Mouse (Mus musculus) brain, embryonic 14.5 days (tissue): ENCODE results near the gene Ttll6. TPM values are rescaled to one million over a fixed set of nuclear protein-coding genes. Genes with fewer than 3 reads are reported as not detected.

Experiments used
- DNase-seq: peaks from one replicate; pipeline ENCODE4 v3.0.0-alpha.2; 2011; ENCODE audit warnings: low read depth
- CTCF ChIP-seq: fragments of 200-500 bp; IDR thresholded peaks from 2 replicates; pipeline ENCODE4 v1.5.1; 2012; ENCODE audit warnings: inconsistent platforms, mild to moderate bottlenecking, moderate library complexity, borderline replicate concordance; ENCODE audit not compliant: insufficient read depth, insufficient read length; ENCODE audit errors: extremely low read depth
- POLR2A ChIP-seq: fragments of 200-500 bp; IDR thresholded peaks from 2 replicates; pipeline ENCODE4 v1.6.1; 2012; ENCODE audit warnings: mild to moderate bottlenecking, inconsistent platforms, borderline replicate concordance; ENCODE audit not compliant: poor library complexity, insufficient read depth, insufficient read length, severe bottlenecking; ENCODE audit errors: extremely low read depth
- polyA plus RNA-seq: library from polyadenylated mRNA; depleted of rRNA; stranded (reverse); fragments of >200 nt; gene quantifications from 2 replicates; pipeline ENCODE4 v1.2.3, GENCODE M21; 2012

Ttll6 gene
- polyA plus RNA-seq, 1 experiment = 0.86 TPM

DNA sequence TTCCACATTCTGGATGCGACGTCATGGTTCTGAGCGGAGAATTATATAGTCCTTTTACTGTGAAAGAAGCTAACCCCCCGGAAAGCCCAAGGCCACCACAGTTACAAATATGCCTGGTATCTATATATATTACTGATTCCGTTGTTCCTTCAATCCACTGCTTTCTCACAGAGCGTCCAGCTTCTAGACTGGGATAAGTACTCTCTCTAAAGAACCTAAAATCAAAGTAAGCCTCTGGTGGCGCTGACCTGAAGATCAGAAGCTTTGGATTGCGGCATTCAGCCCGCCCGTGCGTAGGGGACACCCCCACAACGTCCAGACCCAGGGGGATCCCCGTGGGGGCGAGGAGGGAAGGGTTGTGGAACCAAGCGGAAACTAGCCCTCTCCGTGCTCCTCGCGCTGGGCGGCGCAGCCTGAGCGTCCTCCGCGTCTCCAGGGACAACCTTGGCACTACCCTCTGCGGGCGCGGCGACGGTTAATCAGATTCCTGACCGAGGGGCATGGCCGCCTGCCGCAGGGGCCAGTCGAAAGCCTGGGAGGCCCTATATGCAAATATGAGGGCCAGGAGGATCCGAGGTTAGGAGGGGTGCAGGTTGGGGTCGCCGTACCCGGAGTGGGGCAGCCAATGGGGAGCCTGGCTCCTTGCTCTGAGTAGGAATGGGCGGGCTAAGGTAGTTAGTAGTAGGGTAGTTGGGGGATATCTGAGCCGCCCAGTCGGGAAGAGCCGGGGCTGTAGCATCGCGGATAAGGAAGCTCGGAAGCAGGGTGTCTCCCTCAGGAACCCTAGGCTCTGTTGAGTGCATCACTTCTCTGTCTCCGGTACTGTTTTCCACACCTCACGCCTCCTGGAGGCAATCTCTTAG is 9.3 kb upstream of the Ttll6 start:
- TF ChIP-seq CTCF (no peak), POLR2A (no peak)
- peak; percentile 56 for DNase-seq

- TF ChIP-seq CTCF = no peak
- no peak for TF ChIP-seq POLR2A
- DNase-seq = no peak
Measured at GRCm38 (mm10) chr11:96130606-96131005, 3.0 kb upstream of the Ttll6 start.

DNA sequence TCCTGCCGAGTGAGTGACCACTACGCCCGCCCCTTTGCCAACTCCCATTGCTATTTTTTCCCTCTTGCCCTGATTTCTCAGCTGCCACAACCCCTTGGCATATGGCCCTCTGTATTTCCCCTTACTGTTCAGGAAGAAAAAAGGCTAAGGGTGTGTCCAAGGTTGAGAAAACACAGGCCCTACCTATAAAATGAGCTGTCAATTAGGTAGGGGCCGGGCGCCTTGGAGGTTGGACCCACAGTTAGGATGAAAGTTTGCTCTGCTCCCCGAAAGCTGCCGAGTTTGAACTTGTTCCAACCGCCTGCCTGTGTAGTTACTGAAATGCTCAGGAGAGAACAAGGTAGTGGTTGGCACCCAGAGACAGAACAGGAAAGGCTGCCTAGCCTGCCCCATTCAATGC is 2.3 kb downstream of the Ttll6 start:
- DNase-seq = no peak
- TF ChIP-seq CTCF (no peak), POLR2A (no peak)

DNA sequence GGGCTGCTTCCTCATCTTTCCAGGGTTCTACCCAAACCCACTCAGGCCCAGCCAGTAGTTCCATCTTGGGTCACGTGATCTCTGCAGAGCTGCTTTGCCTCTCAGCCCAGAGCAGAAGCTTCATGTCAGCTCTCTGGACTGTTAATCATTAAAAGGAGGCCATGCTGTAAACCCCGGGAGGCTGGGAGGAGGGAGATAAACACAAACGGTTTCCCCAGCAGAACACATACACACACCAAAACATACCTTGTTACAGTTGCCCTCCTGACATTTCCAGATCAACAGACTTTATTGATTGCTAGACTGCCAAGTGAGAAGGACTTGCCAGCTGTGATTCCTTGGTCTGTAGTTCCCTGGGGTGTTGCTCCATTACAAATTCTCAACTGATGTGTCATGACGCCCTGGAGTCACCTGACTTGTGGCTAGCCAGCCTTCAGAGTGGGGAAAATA is 7.2 kb downstream of the Ttll6 start:
- no peak for DNase-seq
- TF ChIP-seq CTCF = no peak

DNA sequence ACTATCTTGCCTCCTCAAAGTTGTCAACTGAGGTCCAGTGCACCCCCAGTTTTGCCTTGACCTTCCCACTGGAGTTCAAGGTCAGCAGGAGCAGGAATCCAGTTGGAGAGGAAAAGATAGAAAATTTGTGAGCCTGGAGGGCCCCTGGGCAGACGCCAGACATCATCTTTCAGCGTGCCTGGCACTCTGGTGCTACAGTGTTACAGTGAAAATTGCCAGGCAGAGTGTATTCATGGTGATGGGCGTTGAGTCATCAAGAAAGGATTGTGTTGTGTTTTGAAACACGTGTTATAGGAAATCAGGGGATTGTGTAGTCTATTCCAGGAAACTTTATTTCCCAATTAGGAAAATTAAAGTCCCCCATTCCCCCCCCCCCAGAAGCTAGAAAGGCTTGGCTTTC is 10.2 kb downstream of the Ttll6 start:
- TF ChIP-seq POLR2A (no peak), CTCF (no peak)
- DNase-seq = no peak

GRCm38 (mm10) chr11:96145622-96146270 is 12.2 kb downstream of the Ttll6 start:
- TF ChIP-seq CTCF = peak; percentile 81
- no peak for TF ChIP-seq POLR2A
- peak; percentile 81 for DNase-seq

- TF ChIP-seq POLR2A (no peak), CTCF (no peak)
- no peak for DNase-seq
Measured at GRCm38 (mm10) chr11:96147471-96147870, 13.9 kb downstream of the Ttll6 start.

- DNase-seq = no peak
- TF ChIP-seq POLR2A = no peak
- no peak for TF ChIP-seq CTCF
Measured at GRCm38 (mm10) chr11:96164769-96165168, 31.2 kb downstream of the Ttll6 start.

DNA sequence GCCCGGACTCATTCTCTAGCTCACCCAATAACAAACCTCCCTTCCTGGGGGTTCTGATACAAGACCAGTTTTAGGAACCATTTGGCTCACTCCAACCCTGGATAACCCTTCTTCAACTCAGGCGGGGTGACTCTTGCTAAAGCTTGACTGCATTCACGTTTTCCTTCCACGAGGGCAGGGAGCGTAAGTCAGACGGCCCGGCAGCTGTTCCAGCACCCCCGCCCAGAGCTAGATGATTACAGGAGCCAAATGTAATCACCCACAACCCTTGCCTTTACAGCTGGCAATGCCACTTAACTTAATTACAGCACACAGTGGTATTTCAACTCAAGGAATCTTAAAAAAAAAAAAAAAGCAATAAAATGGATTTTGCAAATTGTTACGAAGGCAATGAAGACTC is 34.5 kb downstream of the Ttll6 start:
- TF ChIP-seq POLR2A = no peak
- no peak for TF ChIP-seq CTCF
- DNase-seq = no peak

DNA sequence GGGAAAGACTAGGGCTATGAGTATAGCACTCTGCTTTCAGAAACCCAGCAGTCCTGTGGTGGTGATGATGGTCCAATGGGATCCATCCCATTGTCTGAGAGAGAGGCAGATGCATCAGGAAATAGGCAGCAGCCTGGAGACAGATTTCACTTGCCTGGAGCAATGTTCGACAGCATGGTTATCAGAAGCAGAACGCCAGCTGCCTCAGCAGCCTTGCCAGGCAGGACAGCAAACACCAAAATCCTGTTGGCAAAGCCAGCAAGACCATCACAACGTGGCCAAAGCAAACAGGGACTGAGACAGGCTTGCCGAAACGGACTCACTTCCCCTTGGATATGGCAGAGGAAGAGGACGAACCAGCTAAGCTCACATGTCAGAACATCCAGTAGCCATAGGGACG is 35.4 kb downstream of the Ttll6 start:
- TF ChIP-seq CTCF (no peak), POLR2A (no peak)
- peak; percentile 50 for DNase-seq

DNA sequence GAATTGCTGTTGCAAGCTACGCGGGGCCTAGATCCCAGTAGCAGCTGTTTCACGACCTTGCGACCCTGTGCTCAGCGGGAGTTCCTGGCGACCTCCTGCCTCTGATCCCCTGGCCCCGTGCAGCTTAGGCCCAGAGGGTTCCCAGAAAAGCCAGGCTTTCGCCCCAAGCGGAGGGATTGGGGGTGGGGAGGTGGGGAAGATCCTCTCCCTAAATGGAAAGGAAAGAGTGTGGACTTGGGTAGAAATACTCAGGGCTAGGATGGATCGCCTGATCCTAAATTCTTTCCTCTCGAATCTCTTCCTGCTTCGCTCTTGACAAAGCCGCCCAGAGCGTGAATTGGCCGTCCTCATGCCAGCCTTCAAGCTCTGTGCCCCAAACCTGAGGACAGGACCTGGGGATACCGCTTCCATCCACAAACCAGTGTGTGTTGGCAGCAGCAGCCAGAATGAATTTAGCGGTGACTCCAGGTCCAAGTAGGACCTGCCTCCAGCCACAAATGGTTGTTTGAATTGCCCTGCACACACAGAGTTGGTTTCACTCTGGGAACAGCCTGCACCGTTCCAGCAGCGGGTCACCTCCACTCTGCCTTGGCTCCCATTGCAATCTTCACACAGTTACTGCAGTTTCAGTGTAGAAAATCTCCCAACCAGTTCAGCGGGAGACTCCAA is 37.3 kb downstream of the Ttll6 start:
- TF ChIP-seq CTCF (no peak), POLR2A (no peak)
- no peak for DNase-seq

DNA sequence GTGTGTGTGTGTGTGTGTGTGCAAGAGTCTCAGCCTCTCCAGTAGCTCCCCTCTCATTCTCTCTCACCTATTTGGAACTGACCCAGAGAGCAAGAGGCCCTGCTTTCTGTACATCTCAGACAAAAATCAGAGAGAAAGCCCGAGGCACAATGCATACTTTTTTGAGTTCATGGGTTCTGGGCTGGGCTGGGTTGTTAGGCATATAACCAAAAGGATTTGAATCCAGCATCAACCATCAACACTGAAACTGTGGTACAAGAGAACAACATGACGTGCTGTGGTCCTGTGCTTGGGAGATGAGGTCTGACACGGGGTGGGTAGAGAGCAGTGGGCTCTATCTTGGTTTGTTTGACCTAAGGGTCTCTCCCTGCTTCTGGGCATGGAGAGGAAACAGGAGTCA is 38.0 kb downstream of the Ttll6 start:
- TF ChIP-seq POLR2A (no peak), CTCF (no peak)
- DNase-seq = no peak
